Mouse (Mus musculus) embryo, embryonic 11.5 days (tissue): ENCODE measurements around the gene Smyd2.

Experiments used
- DNase-seq: peaks from one replicate; pipeline ENCODE4 v3.0.0-alpha.2; 2012; ENCODE audit warnings: low read depth, low spot score

The Smyd2 gene

DNA sequence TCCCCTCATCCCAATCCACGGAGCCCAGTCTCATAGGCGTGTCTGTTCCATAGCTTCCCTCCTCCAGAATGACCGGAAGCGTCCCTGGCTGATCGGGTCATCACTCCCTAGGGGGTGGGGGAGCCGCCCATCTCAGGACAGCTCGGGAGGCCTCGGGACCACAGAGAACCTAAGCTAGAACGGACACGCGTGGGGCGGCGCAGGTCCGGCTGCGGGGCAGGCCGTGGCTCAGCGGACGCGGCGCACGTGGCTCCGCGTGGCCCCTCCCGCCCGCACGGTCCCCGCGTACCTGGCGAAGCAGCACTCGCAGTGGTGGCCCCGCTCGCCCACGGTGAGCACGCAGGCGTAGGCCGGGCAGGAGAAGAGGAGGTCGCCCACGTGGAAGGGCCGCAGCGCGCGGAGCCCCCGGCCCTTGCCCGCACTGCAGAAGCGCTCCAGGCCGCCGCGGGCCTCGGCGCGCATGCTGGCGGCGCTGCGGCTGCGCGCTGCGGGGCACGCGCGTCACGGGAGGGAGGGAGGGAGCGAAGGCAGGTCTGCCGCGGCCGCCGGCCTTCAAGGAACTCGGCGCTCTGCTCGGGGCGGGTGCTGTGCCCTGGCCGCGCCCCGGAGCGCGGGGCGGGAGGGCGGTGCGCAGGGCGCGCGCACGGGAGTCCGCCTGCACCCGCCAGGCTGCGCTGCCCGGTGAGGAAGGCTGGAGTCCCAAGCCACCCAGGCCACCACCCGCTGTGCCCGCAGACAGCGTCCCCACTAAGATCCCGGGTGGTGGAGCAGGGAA is at the start of gene Smyd2:
Gene Smyd2, minus strand, starts transcription at position 546 of the 775 bp plus-strand sequence.
- DNase-seq = peak; percentile 61

DNA sequence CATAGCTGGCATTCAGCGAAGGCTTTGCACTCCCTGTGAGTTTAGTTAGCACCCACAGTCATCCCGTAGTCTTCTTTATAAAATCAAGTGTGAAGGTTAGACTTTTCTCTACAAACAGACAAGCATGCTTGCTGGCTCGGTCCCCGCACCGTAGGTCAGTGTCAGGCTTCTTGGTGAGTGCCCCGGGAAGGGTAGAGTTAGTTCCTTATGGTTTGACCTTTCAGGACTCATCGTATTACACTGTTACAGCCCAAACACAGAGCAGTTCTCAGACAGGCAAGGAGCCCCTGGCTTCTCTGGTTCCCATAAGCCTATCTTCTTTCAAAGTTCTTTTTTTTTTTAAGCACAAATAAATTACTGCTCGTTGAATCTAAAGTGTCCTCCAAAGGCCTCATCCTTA is 48.2 kb upstream of the Smyd2 start:
- no peak for DNase-seq

DNA sequence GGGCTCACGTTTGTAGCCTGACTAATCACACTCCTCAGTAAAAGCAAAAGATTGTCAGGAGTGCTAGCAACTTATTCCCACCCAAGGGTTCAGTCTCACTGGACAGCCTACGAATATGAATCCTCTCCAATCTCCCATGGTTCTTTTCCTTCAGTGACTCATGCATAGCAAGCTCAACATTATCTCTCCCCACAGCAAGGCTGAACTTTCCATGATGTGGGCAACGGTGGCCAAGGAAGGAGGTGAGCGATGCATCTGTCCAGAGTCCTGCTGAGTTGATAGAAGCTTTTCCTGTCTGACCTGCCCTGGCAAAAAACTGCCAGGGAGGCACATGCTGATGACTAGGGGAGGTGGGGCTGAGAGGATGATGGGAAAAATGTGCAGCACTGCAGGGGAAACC is 45.9 kb upstream of the Smyd2 start:
- DNase-seq = no peak

DNA sequence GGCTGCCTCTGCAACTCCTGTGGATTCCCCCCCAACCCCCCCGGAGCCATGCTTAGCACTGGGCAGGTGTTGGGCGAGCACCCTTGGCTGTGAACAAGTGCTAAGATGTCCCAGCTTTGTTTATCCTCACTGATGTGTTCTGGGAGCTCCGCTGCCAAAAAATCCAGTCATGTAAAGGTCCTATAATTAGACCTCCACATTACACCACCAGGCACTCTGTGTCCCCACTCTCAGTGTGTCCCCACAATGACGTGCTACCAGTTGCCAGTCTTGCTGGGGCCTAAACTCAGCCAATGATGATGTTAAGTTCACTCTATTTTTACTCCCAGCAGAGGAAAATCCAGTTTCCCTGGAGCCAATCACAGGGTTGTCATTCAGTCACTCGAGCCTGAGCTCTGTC is 38.3 kb upstream of the Smyd2 start:
- DNase-seq = no peak

DNA sequence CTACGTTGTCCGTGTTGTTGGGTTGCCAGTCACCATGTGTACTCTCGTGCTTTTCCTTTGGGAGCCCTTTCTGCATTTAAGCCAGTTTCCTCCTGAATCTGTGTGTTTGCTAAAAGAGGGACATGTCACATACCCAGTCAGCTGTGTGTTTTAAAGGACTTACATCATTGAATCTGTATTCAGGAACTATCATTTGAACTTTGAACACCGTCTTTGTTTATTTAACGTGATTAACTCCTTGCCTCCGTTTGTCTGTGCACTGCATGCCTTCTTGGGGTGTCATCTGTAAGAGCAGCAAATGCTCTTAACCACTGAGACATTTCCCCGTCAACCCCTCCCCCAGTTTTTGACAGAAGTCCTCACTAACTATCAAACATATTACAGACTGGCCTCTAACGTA is 37.6 kb upstream of the Smyd2 start:
- DNase-seq = no peak

DNA sequence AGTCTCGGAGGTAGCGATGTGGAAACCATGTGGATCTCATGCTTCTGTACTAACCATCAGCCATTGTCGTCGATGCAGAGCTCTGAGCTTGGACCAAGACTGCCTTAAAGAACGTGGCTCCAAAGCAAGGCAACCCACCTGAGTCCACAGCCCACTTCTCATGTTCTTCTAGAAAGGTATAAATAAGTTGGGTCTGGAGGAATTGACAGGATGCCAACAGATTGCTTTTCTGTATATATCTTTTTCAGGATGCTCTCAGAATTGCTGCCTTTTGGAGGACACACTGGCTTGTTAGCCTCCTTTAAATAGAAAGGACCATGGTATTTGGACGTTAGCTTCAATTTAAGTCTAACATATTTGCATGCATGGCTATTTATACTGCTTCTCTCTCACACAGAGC is 29.7 kb upstream of the Smyd2 start:
- no peak for DNase-seq

DNA sequence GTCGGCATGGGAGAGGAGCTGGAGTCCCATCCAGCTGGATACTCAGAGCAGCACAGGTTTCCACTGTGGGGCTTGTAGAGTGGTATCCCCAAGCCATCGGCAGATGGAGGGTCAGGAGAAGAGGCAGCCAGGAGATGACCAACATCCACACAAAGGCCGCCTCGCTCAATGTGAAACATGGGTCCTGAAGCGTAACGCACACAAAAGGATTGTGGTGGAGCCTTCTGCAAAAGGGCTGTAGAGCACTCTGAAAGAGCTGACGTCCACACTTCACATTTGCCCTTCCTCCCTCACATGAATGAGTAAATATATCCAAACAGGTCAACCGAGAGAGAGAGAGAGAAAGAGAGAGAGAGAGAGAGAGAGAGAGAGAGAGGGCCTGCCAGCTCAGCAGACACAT is 25.2 kb upstream of the Smyd2 start:
- DNase-seq = no peak

DNA sequence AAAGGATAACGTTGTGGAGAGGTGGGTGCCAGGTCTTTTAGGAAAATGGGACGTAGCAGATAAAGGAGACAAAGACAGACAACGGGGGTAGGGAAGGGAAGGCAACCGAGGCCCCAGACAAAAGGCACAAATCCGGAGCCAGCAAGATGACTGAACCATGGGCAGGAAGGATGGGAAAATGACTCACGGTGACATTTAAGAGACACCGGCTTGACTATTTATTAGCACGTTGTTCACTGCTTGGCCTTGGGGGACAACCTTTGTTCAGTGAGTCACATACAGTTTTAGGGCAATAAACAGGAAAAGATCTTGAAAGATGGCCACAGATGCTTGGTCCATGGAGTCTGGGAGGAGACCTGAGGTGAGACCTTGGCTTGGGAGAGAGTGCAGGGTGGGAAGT is 24.0 kb upstream of the Smyd2 start:
- no peak for DNase-seq

DNA sequence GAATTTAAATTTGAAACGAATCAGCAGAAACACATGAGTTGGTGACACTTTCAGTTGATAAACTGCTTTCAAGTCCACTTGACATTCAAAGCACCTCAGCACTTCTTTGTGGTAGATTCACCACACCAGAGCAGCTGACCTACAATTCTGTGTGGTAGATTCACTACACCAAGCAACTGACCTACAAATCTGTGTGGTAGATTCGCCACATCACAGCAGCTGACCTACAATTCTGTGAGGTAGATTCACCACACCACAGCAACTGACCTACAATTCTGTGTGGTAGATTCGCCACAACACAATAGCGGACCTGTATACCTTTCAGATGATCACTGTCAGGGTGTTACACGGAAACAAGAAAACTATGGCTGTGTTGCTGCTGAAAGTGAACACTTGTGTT is 19.6 kb upstream of the Smyd2 start:
- no peak for DNase-seq

DNA sequence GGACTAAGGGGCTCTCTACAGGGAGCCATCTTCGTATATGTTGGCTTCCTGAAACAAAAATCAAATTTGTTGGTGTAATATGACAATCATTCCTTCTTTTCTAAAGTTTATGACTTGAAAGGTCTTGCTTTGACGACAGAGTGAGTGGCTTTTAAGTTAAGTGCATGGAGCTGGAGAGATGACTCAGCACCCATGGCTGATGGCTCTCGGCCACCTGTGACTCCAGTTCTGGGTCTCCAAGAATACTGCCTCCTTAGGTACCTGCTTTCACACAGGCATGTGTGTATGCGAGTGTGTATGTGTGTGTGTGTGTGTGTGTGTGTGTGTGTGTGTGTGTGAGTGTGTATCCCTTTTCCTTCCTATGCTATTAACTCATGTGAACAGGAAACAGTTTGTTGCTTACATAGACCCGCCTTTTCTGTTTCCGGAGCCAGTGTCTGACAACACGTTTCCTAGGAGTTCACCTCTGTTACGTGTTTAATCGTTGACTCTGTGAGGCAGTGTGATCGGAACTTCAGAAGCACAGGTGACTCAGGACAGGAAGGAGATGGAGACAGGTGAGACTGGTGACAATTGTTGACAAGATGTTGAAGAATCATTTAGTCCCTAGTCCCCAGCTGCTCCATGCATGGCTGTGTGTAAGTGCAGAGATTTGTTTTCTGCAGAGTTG is 14.4 kb upstream of the Smyd2 start:
- no peak for DNase-seq

DNA sequence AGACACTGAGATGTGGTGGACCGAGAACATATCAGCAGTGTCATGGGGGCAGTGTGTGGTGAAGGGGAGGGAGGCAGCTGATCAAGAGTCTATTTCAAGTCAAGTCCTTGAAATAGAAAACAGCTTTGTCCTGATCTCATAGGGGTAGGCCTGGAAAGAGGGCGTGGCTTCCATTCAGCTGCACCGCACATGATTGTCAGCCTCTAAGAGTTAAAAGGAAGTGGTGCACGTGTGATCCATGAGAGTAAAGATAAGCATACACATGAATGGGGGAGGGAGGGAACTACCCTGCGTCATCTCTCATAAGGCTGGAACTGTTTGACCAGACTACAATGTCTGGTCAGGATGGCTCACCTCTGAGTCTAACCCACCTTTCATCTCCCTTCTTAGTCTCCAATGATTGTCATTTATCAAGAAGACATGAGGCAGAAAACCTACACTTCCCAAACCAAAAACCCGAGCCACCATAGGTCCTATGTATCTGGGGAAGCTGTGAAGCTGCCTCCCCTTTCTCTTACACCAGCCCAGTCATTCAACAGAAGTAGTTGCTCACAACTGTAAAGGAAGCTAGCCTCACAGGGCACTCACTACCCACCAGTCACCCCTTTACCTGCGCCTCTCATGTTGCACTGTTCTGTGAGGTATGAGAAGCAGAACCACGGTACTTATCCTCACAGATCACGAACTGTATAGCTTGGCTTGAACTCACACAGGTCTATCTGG is 11.5 kb upstream of the Smyd2 start:
- no peak for DNase-seq

DNA sequence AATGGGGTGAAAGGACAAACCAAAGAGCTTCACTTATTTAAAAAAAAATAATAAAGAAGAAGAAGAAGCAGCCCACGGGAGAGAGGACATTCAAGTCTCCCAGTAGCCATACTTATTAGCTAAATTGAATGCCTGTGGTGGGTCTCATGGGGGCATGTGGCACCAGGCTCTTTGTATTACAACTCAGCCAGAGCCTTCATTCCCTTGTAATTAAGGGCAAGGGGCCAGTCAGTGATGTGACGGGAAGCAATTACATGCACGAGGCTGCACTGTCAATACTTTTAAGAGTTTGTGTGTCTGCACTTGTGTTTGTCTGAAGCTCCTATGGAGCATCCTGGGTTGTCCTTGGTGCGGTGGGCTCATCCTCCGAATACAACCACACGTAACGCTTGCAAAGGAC is 10.8 kb upstream of the Smyd2 start:
- no peak for DNase-seq

DNA sequence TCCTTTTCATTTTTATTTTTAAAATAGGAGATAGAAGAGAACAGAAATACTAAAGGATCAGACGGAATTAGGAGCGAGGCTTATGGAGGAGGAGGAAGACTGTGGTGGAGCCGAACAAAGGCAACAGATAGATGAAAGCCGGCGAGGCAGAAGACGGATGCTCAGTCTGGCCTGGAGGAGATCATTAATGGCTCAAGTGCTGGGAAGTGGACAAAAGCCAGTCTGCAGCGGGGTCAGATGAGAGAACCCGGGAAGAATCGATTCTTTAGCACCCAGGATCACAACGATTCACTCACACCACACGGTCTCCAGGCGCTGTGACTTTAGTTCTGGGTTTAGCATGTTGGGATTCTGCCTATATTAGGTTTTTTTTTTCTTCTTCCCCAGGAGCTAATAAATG is 10.0 kb upstream of the Smyd2 start:
- DNase-seq = no peak

DNA sequence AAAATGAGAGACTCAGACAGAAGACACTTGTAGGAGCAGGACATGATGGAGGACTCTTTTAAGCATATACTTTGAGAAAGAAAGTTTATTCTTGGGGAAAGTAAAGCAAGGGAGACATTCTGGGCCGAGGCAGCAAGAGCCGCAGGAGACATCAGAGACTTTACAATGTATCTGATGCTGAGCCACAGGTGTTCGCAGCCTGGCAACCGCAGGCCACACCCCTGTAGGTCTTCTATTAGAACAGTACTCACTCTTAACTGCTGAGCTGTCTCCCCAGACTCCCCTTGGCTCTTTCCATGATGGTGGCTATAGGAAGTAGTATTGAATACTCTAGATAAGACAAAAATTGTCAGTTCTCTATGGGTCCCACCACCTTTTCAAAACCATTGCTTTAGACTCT is 7.7 kb upstream of the Smyd2 start:
- no peak for DNase-seq

DNA sequence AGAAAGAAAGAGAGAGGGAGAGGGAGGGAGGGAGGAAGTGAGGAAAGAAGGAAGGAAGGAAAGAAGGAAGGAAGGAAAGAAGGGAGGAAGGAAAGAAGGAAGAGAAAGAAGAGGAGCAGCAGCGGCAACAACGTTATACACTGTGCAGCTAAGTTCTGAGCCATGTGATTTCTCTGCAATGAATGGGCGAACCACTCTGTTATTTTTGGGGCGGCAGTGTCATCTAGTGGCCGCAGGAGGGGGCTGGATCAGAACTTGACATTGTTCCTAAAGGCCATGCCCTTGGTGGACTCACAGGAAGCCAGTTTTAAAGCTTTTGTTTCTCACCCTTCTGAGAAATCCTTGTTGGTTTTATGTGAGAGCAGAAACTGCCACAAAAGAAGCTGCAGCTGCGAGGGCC is 5.5 kb upstream of the Smyd2 start:
- no peak for DNase-seq

DNA sequence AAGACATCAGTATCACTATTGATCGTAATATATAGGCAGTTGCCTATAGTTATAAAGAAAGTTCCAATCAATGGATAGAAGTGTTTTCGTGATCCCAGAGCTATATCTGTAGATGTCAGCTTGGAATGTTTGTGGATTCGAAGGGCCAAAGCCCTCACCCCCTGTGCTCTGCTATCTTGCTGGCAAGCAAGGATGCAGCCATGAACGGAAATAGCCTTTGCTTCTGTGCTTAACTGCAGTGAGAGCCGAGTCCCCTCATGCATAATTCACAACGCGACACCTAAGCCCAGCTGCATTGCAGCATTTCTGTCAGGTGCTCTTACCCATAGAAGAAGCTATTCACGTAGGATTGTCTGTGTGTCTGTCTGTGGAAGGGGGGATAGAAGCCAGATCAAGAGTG is 4.1 kb upstream of the Smyd2 start:
- no peak for DNase-seq

DNA sequence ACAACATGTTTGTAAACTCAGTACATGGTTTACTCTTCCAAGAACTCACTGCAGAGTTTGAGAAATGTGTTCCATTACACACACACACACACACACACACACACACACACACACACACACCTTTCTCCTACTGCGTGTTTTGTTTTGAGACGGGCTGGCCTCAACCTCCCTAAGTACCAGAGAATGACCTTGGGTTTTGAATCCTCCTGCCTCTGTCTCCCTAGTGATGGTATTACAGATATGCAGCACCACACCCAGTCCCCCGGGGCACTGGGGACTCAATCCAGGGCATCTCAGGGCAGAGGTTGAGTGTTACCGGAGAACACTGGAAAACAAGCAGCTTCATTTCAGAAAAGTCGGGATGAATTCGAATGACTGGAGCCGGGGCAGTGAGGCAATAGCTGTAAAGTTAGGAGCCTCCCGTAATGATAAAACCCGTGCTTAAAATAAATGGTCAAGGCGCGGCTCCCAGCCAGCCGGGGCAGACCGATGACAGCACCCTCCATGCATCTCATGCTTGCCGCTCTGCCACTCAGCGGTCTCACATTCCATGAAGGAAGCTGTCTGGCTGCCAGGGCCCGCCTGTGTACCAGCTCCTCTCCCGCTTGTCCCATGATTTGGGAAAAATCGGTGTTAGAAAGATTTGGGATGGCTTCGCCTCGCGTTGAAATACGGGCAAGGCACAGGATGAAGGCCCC is 1.9 kb upstream of the Smyd2 start:
- no peak for DNase-seq

DNA sequence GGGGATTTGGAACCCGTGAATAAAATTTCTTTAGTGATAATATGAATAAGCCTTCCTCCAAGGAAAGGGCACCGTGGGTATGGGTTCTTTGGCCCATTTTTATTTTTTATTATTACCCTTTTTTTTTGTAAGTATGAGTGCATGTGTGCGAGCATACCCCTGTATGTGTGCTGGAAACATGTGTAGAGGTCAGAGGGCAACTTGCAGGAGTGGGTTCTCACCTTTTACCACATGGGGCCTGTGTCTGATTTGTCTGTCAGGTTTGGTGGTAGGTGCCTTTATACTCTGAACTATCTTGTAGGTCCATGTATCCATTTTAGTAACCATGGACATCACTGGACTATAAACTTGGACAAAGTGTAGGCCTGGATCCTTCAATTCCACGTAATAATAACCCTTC is 994 bp upstream of the Smyd2 start:
- DNase-seq = no peak

DNA sequence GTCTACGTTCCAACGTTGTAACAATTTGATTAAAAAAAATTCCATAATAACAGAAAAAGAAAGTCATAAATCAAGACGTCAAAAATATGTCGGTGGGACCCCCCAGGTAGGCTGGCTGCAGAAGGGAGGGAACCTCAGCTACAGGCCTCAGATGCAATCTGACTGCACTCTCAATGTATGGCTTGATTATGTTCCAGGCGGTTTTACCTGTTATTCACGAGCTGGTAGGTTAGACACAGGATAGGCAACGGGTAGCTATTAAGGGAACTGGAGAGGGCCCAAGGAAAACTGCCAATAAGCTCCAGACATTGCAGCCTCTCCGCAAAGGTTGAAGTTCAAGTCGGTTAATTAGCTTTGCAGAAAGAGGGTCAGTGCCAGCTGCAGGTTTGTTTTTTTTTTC is 558 bp upstream of the Smyd2 start:
- no peak for DNase-seq

DNA sequence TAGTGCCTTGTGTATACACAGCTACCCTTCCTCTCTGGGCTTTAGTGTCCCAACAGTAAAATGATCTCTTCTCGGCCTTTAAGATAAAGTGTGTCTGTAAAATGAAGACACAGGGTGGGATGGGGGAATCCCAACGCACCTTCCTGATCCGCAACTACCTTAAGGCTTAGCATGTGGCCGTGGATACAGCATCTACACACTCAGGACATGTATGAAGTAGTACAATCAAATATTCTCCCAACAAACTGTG is 670 bp downstream of the Smyd2 start:
- DNase-seq = no peak

DNA sequence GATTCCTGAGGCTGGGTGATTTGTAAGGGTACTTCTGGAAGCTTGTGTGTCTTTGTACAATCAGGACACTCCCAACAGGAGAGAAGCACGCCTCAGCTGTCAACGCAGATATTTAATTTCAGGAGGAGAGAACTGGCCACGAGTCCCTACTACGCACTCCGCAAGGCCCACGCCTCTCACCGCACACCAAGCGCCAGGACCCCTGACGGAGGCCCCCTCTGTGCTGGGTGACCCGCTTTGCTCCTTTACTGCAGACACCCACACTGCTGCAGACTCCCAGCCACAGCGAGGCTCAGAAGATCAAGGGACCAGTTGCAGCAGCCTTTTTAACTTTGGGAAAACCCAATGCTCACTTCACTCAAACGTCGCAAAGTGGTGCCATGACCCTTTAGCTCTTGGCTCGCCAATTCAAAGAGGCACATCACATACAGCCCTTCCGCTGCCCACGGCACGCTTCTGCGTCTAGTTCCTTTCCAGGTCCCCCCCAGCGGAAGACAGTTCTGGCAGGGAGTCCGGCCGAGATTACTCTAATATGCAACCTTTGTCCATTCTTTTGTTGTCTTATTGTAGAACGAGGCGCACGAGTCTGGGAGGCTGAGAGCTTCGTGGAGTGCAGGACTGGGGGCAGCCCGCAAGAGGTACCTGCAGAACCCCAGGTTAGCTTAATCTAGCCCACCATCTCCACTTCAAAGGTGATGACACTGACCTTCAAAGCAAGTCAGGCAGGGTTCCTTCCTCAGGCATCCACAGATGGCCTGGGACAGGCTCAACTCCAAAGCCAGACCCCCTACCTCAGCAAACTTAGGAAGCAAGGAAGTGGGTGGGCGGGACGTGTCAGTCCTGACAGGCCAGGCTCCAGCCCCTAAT is 1.2 kb downstream of the Smyd2 start:
- DNase-seq = no peak

DNA sequence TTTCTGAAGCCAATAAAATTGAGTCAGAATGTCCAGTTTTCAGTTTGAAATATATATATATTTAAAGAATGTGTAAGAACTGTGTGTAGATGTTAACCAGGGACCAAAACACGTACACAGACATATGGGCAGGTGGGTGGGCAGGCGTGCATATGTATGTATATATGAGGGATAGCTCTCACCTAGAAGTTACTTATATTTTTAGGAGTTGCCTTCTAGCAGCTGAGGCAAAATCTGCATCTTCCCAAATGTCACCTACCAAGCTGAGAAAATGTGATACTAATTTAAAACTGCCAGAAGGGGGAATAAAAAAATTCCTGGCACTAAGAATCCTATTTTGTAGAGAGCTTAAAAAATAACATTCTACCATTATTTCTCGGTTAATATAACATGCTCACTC is 2.4 kb downstream of the Smyd2 start:
- DNase-seq = no peak
